Mouse (Mus musculus) gastrocnemius, postnatal 14 days (tissue): ENCODE results near the gene Ly6c2. TPM values are rescaled to one million over a fixed set of nuclear protein-coding genes. Genes with fewer than 3 reads are reported as not detected.
A peak's percentile ranks its signal among the peaks of the same experiment; 100 is the strongest.
"Not testable (repeated sequence)": the region's sequence is repeated elsewhere in the genome, so short reads cannot be mapped to it uniquely, and the experiment has no call there.

Source experiments
- DNase-seq: peaks from one replicate; pipeline ENCODE4 v3.0.0; 2021; ENCODE audit warnings: mixed read lengths
- intact Hi-C: fragments of 180-260 bp; cut with DNase I; formaldehyde crosslinking; loops from one replicate; pipeline ENCODE4 v1.15.1; 2025; ENCODE audit warnings: low total_unique reads
- long read RNA-seq, 2 experiments: library from polyadenylated mRNA; stranded (forward); transcript quantifications; one replicate each; pipeline ENCODE4 v2.0.0; 2021
- total RNA-seq, 2 experiments: library from RNA; stranded (reverse); gene quantifications; 2 replicates each; pipeline ENCODE4 v1.2.3; 2021

Gene Ly6c2
- total RNA-seq: 1 to 10 TPM; 1.9 to 3.3 TPM
- long read RNA-seq, experiment 1: 0 reads
- long read RNA-seq, experiment 2: 0 reads

- intact Hi-C loops, DNase-seq: not testable (repeated sequence)
These were observed at the start of gene Ly6c2 for GRCm38 (mm10) chr15:75111861-75112630. Gene Ly6c2 (minus strand): TSS chr15:75111970.

- no peak for DNase-seq
- intact Hi-C loops: no loop called here
These were observed 45.9 kb upstream of the Ly6c2 start for GRCm38 (mm10) chr15:75157646-75158045.

- intact Hi-C loops: no loop called here
- no peak for DNase-seq
These were observed 43.2 kb upstream of the Ly6c2 start, which contains the start of gene Ly6g for GRCm38 (mm10) chr15:75154940-75155339. Gene Ly6g (plus strand): TSS chr15:75155240.

GRCm38 (mm10) chr15:75153087-75153486, 41.3 kb upstream of the Ly6c2 start:
- no peak for DNase-seq
- intact Hi-C loops: no loop called here

- no peak for DNase-seq
- intact Hi-C loops: no loop called here
These were observed 32.0 kb upstream of the Ly6c2 start for GRCm38 (mm10) chr15:75143735-75144134.

GRCm38 (mm10) chr15:75141812-75142360, 30.1 kb upstream of the Ly6c2 start:
- DNase-seq, intact Hi-C loops: not testable (repeated sequence)

- DNase-seq, intact Hi-C loops: not testable (repeated sequence)
These were observed 26.0 kb upstream of the Ly6c2 start for GRCm38 (mm10) chr15:75137739-75138138.

GRCm38 (mm10) chr15:75135090-75135783, 23.5 kb upstream of the Ly6c2 start:
- DNase-seq, intact Hi-C loops: not testable (repeated sequence)

- intact Hi-C loops, DNase-seq: not testable (repeated sequence)
These were observed 20.6 kb upstream of the Ly6c2 start for GRCm38 (mm10) chr15:75132346-75132745.

GRCm38 (mm10) chr15:75120066-75120465, 8.3 kb upstream of the Ly6c2 start:
- DNase-seq: no peak
- intact Hi-C loops: no loop called here

GRCm38 (mm10) chr15:75118742-75119141, 7.0 kb upstream of the Ly6c2 start:
- peak; percentile 13 for DNase-seq
- intact Hi-C loops: not testable (repeated sequence)

- intact Hi-C loops, DNase-seq: not testable (repeated sequence)
These were observed 5.7 kb upstream of the Ly6c2 start for GRCm38 (mm10) chr15:75117481-75117880.

GRCm38 (mm10) chr15:75116525-75116924, 4.8 kb upstream of the Ly6c2 start:
- DNase-seq: no peak
- intact Hi-C loops: no loop called here

- intact Hi-C loops, DNase-seq: not testable (repeated sequence)
These were observed 1.3 kb downstream of the Ly6c2 start for GRCm38 (mm10) chr15:75110424-75110823.

- DNase-seq: no peak
- intact Hi-C loops: no loop called here
These were observed 12.5 kb downstream of the Ly6c2 start for GRCm38 (mm10) chr15:75099261-75099660.

- intact Hi-C loops, DNase-seq: not testable (repeated sequence)
These were observed 23.7 kb downstream of the Ly6c2 start for GRCm38 (mm10) chr15:75088041-75088440.

GRCm38 (mm10) chr15:75069965-75070364, 41.8 kb downstream of the Ly6c2 start:
- intact Hi-C loops: no loop called here
- DNase-seq: no peak

- intact Hi-C loops: not testable (repeated sequence)
- DNase-seq: peak; percentile 51
These were observed 49.7 kb downstream of the Ly6c2 start for GRCm38 (mm10) chr15:75062030-75062574.

GRCm38 (mm10) chr15:75060505-75060904, 51.3 kb downstream of the Ly6c2 start:
- intact Hi-C loops: no loop called here
- peak; percentile 47 for DNase-seq
